Mouse (Mus musculus): Measurements from ENCODE around the gene Hip1r.
"Not testable (repeated sequence)": the region's sequence is repeated elsewhere in the genome, so short reads cannot be mapped to it uniquely, and the experiment has no call there.

The Hip1r gene

GRCm38 (mm10) chr5:124041097-124041496 lies 67.7 kb downstream of the Hip1r start:
- DNase-seq = no peak

- DNase-seq = peak; percentile 57
Measured at GRCm38 (mm10) chr5:124043212-124043978, 70.0 kb downstream of the Hip1r start.

- DNase-seq = no peak
Measured at GRCm38 (mm10) chr5:124043999-124044398, 70.6 kb downstream of the Hip1r start.

- no peak for DNase-seq
Measured at GRCm38 (mm10) chr5:124045453-124046010, 72.1 kb downstream of the Hip1r start.

GRCm38 (mm10) chr5:124046741-124047401 lies 73.4 kb downstream of the Hip1r start:
- DNase-seq = no peak

GRCm38 (mm10) chr5:124049249-124050045 lies 76.0 kb downstream of the Hip1r start:
- no peak for DNase-seq

- DNase-seq = no peak
Measured at GRCm38 (mm10) chr5:124050095-124051050, 76.9 kb downstream of the Hip1r start.

GRCm38 (mm10) chr5:124051899-124052491 lies 78.6 kb downstream of the Hip1r start:
- no peak for DNase-seq

- DNase-seq = not testable (repeated sequence)
Measured at GRCm38 (mm10) chr5:124052641-124053040, 79.2 kb downstream of the Hip1r start.

All from right cerebral cortex, postnatal 14 days (tissue).